Mouse (Mus musculus) limb, embryonic 10.5 days (tissue): ENCODE results near the gene Srf. TPM values are rescaled to one million over a fixed set of nuclear protein-coding genes. Genes with fewer than 3 reads are reported as not detected.

Experiments used
- microRNA-seq: library from miRNA; unstranded; fragments of <30 nt; microRNA quantifications from one replicate; pipeline ENCODE4, GENCODE M21; 2017
- polyA plus RNA-seq: library from polyadenylated mRNA; unstranded; fragments of >200 nt; fragmentation: Nextera tagmentation; extraction: Ambion mirVana; gene quantifications from 2 replicates; pipeline ENCODE4 v1.2.1, GENCODE M21; 2016

Gene Srf
- polyA plus RNA-seq, 1 experiment from 2014 or later, result 8.3 TPM

Small RNA genes within 50 kb of the gene (microRNA-seq; reads per million reads assigned to microRNA genes)
- not detected for gene Mir6976

Other genes with a start within 250 kb of the Srf start
- 4.5 and 5.7 TPM in 2 replicates for gene Abcc10, start 227.8 kb downstream of the Srf start, polyA plus RNA-seq
- 7.9 and 9.4 TPM in 2 replicates for gene Zfp318, start 172.4 kb downstream of the Srf start, polyA plus RNA-seq
- 0.21 and 0.44 TPM in 2 replicates for gene Crip3, start 127.2 kb downstream of the Srf start, polyA plus RNA-seq
- not detected in 2 replicates for gene Slc22a7, start 117.7 kb downstream of the Srf start, polyA plus RNA-seq
- gene Ttbk1, start 68.5 kb downstream of the Srf start, polyA plus RNA-seq, result 0.09 and 0.34 TPM in 2 replicates
- 70.1 and 78.6 TPM in 2 replicates for gene Dnph1, start 59.5 kb downstream of the Srf start, polyA plus RNA-seq
- 2.4 and 5.6 TPM in 2 replicates for gene Cul9, start 9.8 kb downstream of the Srf start, polyA plus RNA-seq
- 102 and 142 TPM in 2 replicates for gene Ptk7, start 73.3 kb upstream of the Srf start, polyA plus RNA-seq
- gene Klc4, start 89.8 kb upstream of the Srf start, polyA plus RNA-seq, result 23.6 and 28.8 TPM in 2 replicates
- 140 and 144 TPM in 2 replicates for gene Mrpl2, start 90.1 kb upstream of the Srf start, polyA plus RNA-seq
- gene Cul7, start 94.2 kb upstream of the Srf start, polyA plus RNA-seq, result 40.3 and 48.0 TPM in 2 replicates
- 70.8 and 72.5 TPM in 2 replicates for gene Rrp36, start 118.2 kb upstream of the Srf start, polyA plus RNA-seq
- gene Mea1, start 122.6 kb upstream of the Srf start, polyA plus RNA-seq, result 143 and 145 TPM in 2 replicates
- 143 and 150 TPM in 2 replicates for gene Klhdc3, start 124.7 kb upstream of the Srf start, polyA plus RNA-seq
- 152 and 160 TPM in 2 replicates for gene Ppp2r5d, start 148.9 kb upstream of the Srf start, polyA plus RNA-seq
- 24.6 and 26.9 TPM in 2 replicates for gene Pex6, start 155.3 kb upstream of the Srf start, polyA plus RNA-seq
- 0.48 and 0.83 TPM in 2 replicates for gene Gnmt, start 173.0 kb upstream of the Srf start, polyA plus RNA-seq
- 63.6 and 67.5 TPM in 2 replicates for gene Cnpy3, start 196.0 kb upstream of the Srf start, polyA plus RNA-seq
- gene Ptcra, start 207.5 kb upstream of the Srf start, polyA plus RNA-seq, result 0.73 and 1.2 TPM in 2 replicates
- gene 2310039H08Rik, start 216.5 kb upstream of the Srf start, polyA plus RNA-seq, result 34.2 and 35.4 TPM in 2 replicates
- 224 and 254 TPM in 2 replicates for gene Rpl7l1, start 226.5 kb upstream of the Srf start, polyA plus RNA-seq